Mouse (Mus musculus): ENCODE results near the gene Vmn1r199.
"Not testable (repeated sequence)": the region's sequence is repeated elsewhere in the genome, so short reads cannot be mapped to it uniquely, and the experiment has no call there.

Vmn1r199 gene

GRCm38 (mm10) chr13:22379518-22379917, at the start of gene Vmn1r199:
Vmn1r199 (plus strand) TSS chr13:22379818.
- DNase-seq, result no peak

DNA sequence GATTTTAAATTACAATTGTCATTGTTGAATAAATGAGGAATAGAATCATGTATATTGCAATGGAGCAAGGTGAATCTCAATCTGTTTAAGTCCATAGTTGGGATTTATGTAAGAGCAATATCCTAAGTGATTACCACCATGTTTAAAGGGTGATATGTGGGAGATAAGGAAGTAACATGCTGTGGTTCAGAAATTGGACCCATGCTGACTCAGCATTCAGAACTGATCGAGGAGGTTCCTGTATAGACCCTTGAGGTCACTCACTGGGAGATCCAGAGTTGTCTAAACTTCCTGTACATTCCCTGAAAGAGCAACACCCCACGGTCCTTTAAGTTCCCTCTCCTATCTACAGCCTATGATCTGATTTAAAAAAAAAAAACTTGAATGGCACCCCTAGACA, 46.3 kb upstream of the Vmn1r199 start:
- no peak for DNase-seq

DNA sequence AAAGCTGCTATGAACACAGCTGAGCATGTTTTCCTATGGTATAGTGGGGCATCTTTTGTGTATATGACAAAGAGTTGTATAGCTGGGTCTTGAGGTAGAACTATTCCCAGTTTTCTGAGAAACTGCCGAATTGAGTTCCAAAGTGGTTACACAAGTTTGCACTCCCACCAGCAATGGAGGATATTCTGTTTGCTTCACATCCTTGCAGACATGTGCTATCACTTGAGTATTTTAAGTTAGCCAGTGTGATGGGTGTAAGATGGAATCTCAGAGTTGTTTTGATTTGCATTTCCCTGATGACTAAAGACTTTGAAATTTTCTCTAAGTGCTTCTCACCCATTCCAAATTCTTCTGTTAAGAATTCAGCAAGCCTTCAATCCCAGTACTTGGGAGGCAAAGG, 44.1 kb upstream of the Vmn1r199 start:
- no peak for DNase-seq

DNA sequence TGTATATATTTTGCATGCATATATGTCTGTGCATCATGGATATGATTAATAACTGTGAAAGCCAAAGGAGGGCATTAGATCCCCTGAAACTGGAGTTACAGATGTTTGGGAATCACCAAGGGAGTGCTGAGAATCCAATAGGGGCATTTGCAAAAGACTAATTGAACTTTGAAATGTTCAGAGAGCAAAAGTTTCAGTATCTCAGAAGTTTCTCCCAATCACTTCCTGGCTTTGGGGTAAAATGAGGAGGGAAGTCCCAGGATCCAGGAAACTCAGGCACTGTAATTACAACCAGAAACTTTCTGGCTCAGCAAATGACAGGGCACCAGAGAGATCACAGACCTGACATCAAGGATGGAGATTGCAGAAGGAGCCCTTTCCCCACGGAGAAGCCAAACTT, 29.6 kb upstream of the Vmn1r199 start, which contains the start of gene Vmn1r198:
Gene Vmn1r198 (plus strand): TSS at position 301 of the 400 bp plus-strand sequence.
- no peak for DNase-seq

DNA sequence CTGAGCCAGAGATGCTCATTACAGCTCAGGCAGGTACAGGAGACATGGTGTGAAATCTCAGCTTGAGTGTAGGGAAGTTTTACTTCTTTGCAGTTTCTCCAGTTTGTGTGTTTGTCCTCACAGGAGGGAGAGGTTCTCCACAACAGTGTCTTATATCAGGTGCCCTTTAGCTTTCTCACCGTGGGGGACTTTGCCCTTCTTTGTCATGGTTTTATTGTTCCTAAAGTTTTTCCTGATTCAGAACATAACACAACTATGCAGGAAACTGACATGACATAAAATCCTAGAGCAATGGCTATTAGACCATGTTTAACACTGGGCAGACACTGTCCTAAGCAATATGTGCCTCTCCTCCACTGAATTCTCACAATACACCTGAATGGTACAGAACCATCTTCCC, 28.8 kb upstream of the Vmn1r199 start:
- DNase-seq, result no peak

DNA sequence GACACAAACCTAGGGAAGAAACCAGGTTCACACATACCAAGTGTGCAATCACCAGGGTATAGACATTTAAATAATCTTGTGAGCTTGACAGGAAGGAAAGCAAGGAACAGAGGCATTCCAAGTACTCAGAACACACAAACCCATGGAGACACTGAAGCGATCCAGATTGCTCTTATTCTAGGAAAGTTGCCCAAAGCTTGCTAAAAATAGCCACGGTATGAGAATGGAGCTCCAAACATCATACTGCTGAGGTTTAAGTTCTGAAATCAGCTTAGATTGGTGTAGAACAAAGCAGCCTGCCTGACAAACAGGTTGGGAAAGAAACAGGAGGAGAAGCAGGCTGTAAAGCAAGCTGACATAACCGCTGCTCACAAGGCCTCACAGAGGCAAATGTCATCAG, 1.5 kb downstream of the Vmn1r199 start:
- DNase-seq, result not testable (repeated sequence)

DNA sequence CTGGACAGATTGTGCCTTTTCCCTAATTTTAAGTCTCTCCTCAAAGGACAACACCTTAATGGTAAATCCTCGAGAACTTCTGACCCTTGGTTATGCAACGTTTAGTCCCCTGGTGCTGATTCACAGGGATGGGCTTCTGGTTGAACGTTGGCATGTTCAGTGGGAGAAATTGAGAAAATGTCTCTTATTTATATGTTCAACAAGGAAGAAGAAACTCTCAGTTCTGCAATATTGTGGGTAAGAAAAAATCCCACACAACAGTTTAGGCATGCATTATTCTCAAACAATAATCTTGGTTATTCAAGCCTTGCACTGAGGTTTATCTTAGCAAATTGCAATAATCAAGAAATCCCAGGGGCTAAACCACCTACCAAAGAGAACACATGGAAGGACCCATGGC, 3.8 kb downstream of the Vmn1r199 start:
- DNase-seq, result no peak

DNA sequence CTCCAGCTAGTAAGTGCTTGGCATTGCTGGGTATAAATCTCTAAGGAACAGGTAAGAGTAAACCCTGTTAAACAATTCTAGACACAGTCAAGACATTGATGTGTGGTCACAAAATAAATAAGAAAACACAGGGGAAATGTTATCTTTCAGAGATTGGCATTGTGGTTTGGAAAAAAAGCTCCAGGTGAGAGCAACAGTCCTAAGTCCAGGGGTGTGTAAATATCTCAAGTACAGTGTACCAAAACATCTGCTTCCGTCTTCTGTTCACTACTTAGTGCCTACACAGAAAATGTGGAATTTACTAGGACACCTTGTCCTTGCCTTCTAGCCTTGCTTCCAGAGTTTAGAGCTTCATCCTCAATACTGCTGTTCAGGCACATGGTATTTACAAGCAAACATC, 7.4 kb downstream of the Vmn1r199 start:
- no peak for DNase-seq

DNA sequence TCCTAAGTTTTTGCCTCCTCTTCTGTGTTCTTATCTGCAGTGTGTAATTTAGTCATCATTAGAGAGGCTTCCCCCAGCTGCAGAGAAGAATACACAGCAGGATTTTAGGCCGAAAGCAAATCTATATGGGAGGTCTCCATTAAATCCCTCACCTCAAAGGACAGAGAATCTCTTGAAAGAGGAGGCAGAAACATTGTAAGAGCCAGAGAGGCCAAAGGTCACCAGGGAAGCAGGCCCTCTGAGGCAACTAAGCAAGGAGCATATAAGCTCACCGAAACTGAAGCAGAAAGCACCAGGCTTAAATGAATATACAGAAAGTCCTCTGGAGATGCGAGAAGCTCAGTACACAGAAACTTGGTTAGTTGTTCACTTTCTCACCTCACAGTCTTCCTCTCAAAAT, 10.5 kb downstream of the Vmn1r199 start, which contains the start of gene Vmn1r200:
Gene Vmn1r200 (plus strand): TSS at position 301 of the 400 bp plus-strand sequence.
- DNase-seq, result no peak

DNA sequence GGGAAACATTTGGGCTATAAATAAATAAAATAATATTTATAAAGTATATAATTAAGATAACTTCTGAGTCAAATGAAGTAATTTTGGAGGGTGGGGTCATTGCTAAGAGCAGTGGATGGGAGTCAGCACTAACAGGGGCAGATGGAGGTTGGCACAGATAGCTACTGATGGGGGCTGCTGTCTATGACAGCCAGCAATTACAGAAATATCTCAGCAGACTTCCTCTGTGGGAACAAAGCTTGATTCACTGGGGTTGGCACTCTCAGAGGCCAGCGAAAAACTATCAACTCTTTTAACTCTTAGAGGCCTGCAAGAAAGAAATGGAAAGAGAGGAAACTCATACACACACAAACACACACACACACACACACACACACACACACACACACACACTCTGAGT, 23.4 kb downstream of the Vmn1r199 start:
- DNase-seq, result no peak
